Mouse (Mus musculus) embryo, embryonic 10 days (tissue): ENCODE measurements around the gene Tlcd2.

ENCODE experiments used
- DNase-seq: peaks from one replicate; pipeline ENCODE4 v3.0.0-alpha.2; 2015; ENCODE audit warnings: low spot score

Gene Tlcd2

DNA sequence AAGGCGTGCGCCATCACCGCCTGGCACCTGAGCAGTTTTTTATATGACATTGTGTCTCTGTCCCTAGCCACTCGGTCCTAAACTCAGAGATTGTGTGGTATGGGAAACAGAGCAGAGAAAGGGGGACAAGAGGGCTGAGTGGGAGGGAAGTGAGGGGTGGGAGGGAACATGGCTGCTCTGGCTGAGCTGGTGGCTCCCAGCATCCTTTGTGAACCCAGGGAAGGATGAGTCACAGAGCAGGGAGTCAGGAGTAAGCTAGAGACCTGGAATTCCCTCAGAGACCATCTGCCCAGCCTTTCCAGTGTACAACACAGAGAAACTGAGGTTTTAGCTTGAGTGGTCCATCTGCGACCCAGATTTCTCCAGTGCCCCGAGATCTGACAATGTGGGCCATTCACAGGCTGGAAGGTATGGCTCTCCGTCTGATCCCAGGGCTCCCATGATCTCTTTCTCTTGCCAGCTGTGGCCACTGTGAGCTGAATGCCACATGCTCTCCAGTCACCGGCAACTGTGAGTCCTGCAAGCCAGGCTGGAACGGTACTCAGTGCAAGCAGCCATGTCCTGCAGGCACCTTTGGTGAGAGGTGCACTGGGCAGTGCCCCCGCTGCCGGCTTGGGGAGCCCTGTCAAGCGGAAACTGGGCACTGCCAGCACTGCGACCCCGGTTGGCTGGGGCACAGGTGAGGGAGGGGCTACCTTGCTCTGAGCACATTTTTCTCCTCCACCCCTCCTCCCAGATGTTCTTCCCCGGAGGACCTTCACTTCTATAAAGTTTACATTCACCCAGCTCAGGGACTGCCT lies 58.5 kb downstream of the Tlcd2 start:
- DNase-seq, result no peak
